Mouse (Mus musculus) kidney, adult 2 months (tissue): ENCODE results near the gene Gpx6. TPM values are rescaled to one million over a fixed set of nuclear protein-coding genes. Genes with fewer than 3 reads are reported as not detected.

Source experiments
- DNase-seq: peaks from one replicate; pipeline ENCODE4 v3.0.0; 2021
- H3K27ac ChIP-seq: fragments of 200-500 bp; 2 replicates; pipeline ENCODE4 v1.5.1; 2012; ENCODE audit warnings: low read depth, low read length, control low read depth, inconsistent platforms; ENCODE audit not compliant: insufficient read depth
- H3K27me3 ChIP-seq: fragments of 200-500 bp; replicated peaks from 2 replicates; pipeline ENCODE4 v1.6.1; 2012; ENCODE audit warnings: mild to moderate bottlenecking, moderate library complexity, low read length, inconsistent platforms; ENCODE audit not compliant: control insufficient read depth, insufficient read depth
- H3K36me3 ChIP-seq: fragments of 200-500 bp; 2 replicates; pipeline ENCODE4 v1.6.1; 2012; ENCODE audit warnings: mild to moderate bottlenecking, moderate library complexity, low read length, inconsistent platforms; ENCODE audit not compliant: control insufficient read depth, insufficient read depth
- H3K4me1 ChIP-seq: fragments of 200-500 bp; 2 replicates; pipeline ENCODE4 v1.6.1; 2011; ENCODE audit warnings: low read length; ENCODE audit not compliant: control insufficient read depth, insufficient read depth
- H3K4me3 ChIP-seq: fragments of 200-500 bp; 2 replicates; pipeline ENCODE4 v1.5.1; 2011; ENCODE audit warnings: mild to moderate bottlenecking, low read depth, low read length, control low read depth; ENCODE audit not compliant: insufficient read depth
- CTCF ChIP-seq: fragments of 200-500 bp; conservative IDR thresholded peaks from 2 replicates; pipeline ENCODE4 v1.5.1; 2011; ENCODE audit warnings: low read depth, mild to moderate bottlenecking, control low read depth, low read length, moderate library complexity, mixed read lengths; ENCODE audit not compliant: insufficient read depth, insufficient read length
- POLR2A ChIP-seq: fragments of 200-500 bp; IDR thresholded peaks from one replicate; pipeline ENCODE4 v1.6.1; 2011; ENCODE audit warnings: low read depth, low read length, control low read depth
- WGBS: fragments of 180-500 bp; shearing (Covaris S2); methylation state at CpG from one replicate; pipeline ENCODE4 v1.1.7; 2018; 5-methylcytosine and 5-hydroxymethylcytosine counted together
- polyA plus RNA-seq: library from polyadenylated mRNA; depleted of rRNA; stranded (reverse); fragments of >200 nt; gene quantifications from 2 replicates; pipeline ENCODE4 v1.2.3, GENCODE M21; 2012

The Gpx6 gene
- polyA plus RNA-seq, 1 experiment, result 24.6 TPM

GRCm38 (mm10) chr13:21304483-21305066 is 7.3 kb upstream of the Gpx6 start:
- no peak for DNase-seq
- H3K4me3 ChIP-seq, result no peak overlapping the region
- WGBS, result 59% methylated on average over 3 of the region's 3 CpGs

GRCm38 (mm10) chr13:21309788-21310187 is 2.1 kb upstream of the Gpx6 start:
- no peaks in the 10 kb centered on the region for H3K4me1 ChIP-seq
- no peak for DNase-seq
- WGBS, result 76% methylated on average over 2 of the region's 2 CpGs

More at GRCm38 (mm10) chr13:21304483-21305066, 7.3 kb upstream of the Gpx6 start:
- no peaks in the 10 kb centered on the region; the same call in 1 of the 2 replicates for H3K27me3 ChIP-seq
- TF ChIP-seq POLR2A (no peak), CTCF (no peak)
- no peaks in the 10 kb centered on the region for H3K36me3 ChIP-seq
- H3K27ac ChIP-seq, result no peak overlapping the region
- no peaks in the 10 kb centered on the region for H3K4me1 ChIP-seq

GRCm38 (mm10) chr13:21312854-21313253 is 929 bp downstream of the Gpx6 start:
- no peak for DNase-seq
- 36% methylated on average over 4 of the region's 5 CpGs for WGBS

More at GRCm38 (mm10) chr13:21309788-21310187, 2.1 kb upstream of the Gpx6 start:
- H3K4me3 ChIP-seq, result no peak overlapping the region
- H3K36me3 ChIP-seq, result no peaks in the 10 kb centered on the region
- no peak for TF ChIP-seq POLR2A
- no peak for TF ChIP-seq CTCF
- H3K27me3 ChIP-seq, result no peaks in the 10 kb centered on the region; the same call in 1 of the 2 replicates
- H3K27ac ChIP-seq, result no peak overlapping the region

DNA sequence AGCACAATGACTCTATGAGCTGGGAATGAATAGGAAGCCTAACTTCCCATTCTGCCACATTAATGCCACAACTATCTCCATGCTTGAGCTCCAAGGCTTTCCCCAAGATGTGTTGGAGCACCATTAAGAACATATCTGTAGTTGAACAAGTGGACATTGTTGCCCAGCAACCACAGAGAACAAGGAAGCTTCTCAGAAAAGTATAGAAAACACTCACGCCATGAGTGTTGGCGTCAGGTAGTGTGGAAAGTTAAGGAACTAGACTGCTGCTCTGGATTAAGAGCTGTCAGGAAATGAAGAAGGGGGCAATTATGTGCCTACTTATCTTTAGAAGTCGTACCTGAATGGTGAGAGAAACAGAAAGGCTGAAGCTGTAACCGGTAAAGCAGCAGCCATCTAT is 2.0 kb downstream of the Gpx6 start:
- 91% methylated on average over 4 of the region's 4 CpGs for WGBS
- DNase-seq, result no peak
- H3K4me3 ChIP-seq, result no peak overlapping the region
- no peak for TF ChIP-seq CTCF
- no peak for TF ChIP-seq POLR2A
- no peak overlapping the region for H3K27ac ChIP-seq
- no peaks in the 10 kb centered on the region for H3K36me3 ChIP-seq
- no peaks in the 10 kb centered on the region for H3K27me3 ChIP-seq
- no peaks in the 10 kb centered on the region for H3K4me1 ChIP-seq

More at GRCm38 (mm10) chr13:21312854-21313253, 929 bp downstream of the Gpx6 start:
- Histone ChIP-seq H3K27ac (no peak overlapping the region), H3K36me3 (no peaks in the 10 kb centered on the region), H3K27me3 (no peaks in the 10 kb centered on the region), H3K4me1 (no peaks in the 10 kb centered on the region), H3K4me3 (no peak overlapping the region)
- TF ChIP-seq CTCF (no peak), POLR2A (no peak)

- DNase-seq, result no peak
- TF ChIP-seq POLR2A (no peak), CTCF (no peak)
- H3K36me3 ChIP-seq, result no peaks in the 10 kb centered on the region
- WGBS, result 51% methylated on average over 3 of the region's 3 CpGs
- H3K27ac ChIP-seq, result no peak overlapping the region
- H3K27me3 ChIP-seq, result no peaks in the 10 kb centered on the region
- H3K4me1 ChIP-seq, result no peaks in the 10 kb centered on the region
- H3K4me3 ChIP-seq, result no peak overlapping the region
Measured at GRCm38 (mm10) chr13:21320262-21320661, 8.3 kb downstream of the Gpx6 start.

DNA sequence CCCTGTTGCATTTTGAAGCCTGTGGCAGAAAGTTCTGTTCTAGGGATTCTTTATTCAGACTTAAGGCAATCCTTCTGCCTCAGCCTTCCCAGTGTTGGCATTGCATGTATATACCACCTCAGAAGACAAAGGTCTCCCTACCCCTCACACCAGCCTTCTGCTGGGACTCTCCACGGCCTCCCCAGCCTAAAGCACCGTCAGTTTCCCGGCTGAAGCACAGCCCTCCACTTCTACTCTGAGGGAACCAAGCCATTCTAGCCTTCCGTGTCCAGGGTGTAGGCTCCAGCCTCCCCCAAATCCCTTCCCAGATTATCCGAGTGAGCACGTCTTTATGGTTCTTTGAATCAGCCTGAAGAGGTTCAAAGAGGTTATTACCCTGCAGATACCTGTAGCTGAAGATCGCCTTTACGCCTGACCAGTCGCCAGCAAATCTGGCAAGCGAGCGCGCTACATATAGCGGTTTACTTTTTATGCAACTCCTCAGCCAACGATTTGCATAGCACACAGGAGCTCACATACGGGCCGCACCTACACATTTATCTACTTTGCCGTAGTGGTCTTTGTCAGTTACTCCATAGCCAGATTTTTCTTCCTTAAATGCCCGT is 10.1 kb downstream of the Gpx6 start:
- TF ChIP-seq CTCF, result no peak
- TF ChIP-seq POLR2A, result no peak
- DNase-seq, result no peak
- Histone ChIP-seq H3K4me3 (no peak overlapping the region), H3K4me1 (no peaks in the 10 kb centered on the region), H3K36me3 (no peaks in the 10 kb centered on the region), H3K27ac (no peak overlapping the region), H3K27me3 (no peaks in the 10 kb centered on the region)
- WGBS, result 27% methylated on average over 18 of the region's 18 CpGs

GRCm38 (mm10) chr13:21322509-21323375 is 10.8 kb downstream of the Gpx6 start:
- Histone ChIP-seq H3K27me3 (no peaks in the 10 kb centered on the region), H3K4me1 (no peaks in the 10 kb centered on the region), H3K4me3 (no peak overlapping the region), H3K36me3 (no peaks in the 10 kb centered on the region), H3K27ac (no peak overlapping the region)
- peak; percentile 13 for DNase-seq
- TF ChIP-seq POLR2A (no peak), CTCF (no peak)
- WGBS, result 25% methylated on average over 18 of the region's 18 CpGs
